In genomic region chr7:100559331-100559730, GRCm38 (mm10) we compare ENCODE assay signal across 30 mouse cellular contexts. TPM values are rescaled to one million over a fixed set of nuclear protein-coding genes. Genes with fewer than 3 reads are reported as not detected.
DNase-seq lines count a peak whose midpoint lies in the region; ATAC-seq lines count a peak whose summit lies in the region.
"Had no signal": no experiment of that assay in that cellular context is flagged by ENCODE, and none has a peak within 500 bp of the region (broad histone marks: within the 10 kb centered on the region; RNA-seq: fewer than 3 reads in every experiment).

No protein-coding gene starts in this region.

- H3K4me2 ChIP-seq in liver, embryonic 15.5 days = peak overlapping the region; percentile 47
- no peak overlapping the region for H3K4me2 ChIP-seq in kidney, embryonic 16.5 days (replicated peaks; ENCODE audit: low read depth, low read length)
- H3K4me2 ChIP-seq: hindbrain, embryonic 15.5 days; limb, embryonic 12.5 days had no signal

- no peak overlapping the region for H3K4me3 ChIP-seq in liver, embryonic 15.5 days (replicated peaks)
- no peak overlapping the region for H3K4me3 ChIP-seq in kidney, embryonic 16.5 days (ENCODE audit: low read length)
- H3K4me3 ChIP-seq: gastrocnemius, adult 2 months; hindbrain, embryonic 10.5 days; hindbrain, embryonic 15.5 days; layer of hippocampus, adult 2 months; left cerebral cortex, adult 2 months; limb, embryonic 12.5 days had no signal

- H3K4me1 ChIP-seq in liver, embryonic 15.5 days (replicated peaks) = peaks cover 40% of the 10 kb centered on the region
- H3K4me1 ChIP-seq in kidney, embryonic 16.5 days (ENCODE audit: insufficient read depth, low read length) = no peaks in the 10 kb centered on the region

- H3K27me3 ChIP-seq in liver, embryonic 15.5 days = no peaks in the 10 kb centered on the region
- no peaks in the 10 kb centered on the region for H3K27me3 ChIP-seq in kidney, embryonic 16.5 days (ENCODE audit: insufficient read depth, low read length)
- H3K27me3 ChIP-seq: CH12.LX; hindbrain, embryonic 15.5 days; limb, embryonic 12.5 days had no signal

- H3K9ac ChIP-seq in liver, embryonic 15.5 days = no peak overlapping the region
- no peak overlapping the region for H3K9ac ChIP-seq in kidney, embryonic 16.5 days (replicated peaks; ENCODE audit: low read length)
- H3K9ac ChIP-seq: hindbrain, embryonic 15.5 days; limb, embryonic 12.5 days had no signal

- intact Hi-C loops in gastrocnemius, postnatal 36 days (cut with DNase I) = no loop called here

- 0 out of 2 replicates have a peak, but pooled peaks cover under 1% of the 10 kb centered on the region for H3K36me3 ChIP-seq in liver, embryonic 15.5 days (replicated peaks)
- H3K36me3 ChIP-seq in kidney, embryonic 16.5 days (ENCODE audit: insufficient read depth, low read length) = peaks cover 4% of the 10 kb centered on the region
- H3K36me3 ChIP-seq: hindbrain, embryonic 10.5 days; hindbrain, embryonic 15.5 days; limb, embryonic 12.5 days had no signal

- 0 out of 2 replicates have a peak overlapping the region, but pooled peaks have one; percentile 61 for H3K27ac ChIP-seq in liver, embryonic 15.5 days (replicated peaks)
- H3K27ac ChIP-seq in kidney, embryonic 16.5 days (ENCODE audit: low read length) = no peak overlapping the region
- H3K27ac ChIP-seq: gastrocnemius, adult 2 months; hindbrain, embryonic 10.5 days; hindbrain, embryonic 15.5 days; layer of hippocampus, adult 2 months; left cerebral cortex, adult 2 months; limb, embryonic 12.5 days had no signal

- DNase-seq in heart, adult 11 months = peak; percentile 41
- no peak for DNase-seq in heart, adult 18-20 months
- DNase-seq in liver = peak; percentile 55
- DNase-seq in testis, postnatal 14 days (ENCODE audit: low spot score) = no peak
- DNase-seq in adrenal gland, postnatal 25 days = no peak
- DNase-seq in gastrocnemius, postnatal 36 days = no peak
- DNase-seq: adrenal gland, adult 8-10 months; cerebellum, adult 11 months; cerebellum, postnatal 10 days; gastrocnemius, adult 2 months; heart, postnatal 14 days; kidney, adult 11 months; kidney, postnatal 25 days; lung, adult 18-20 months; lung, postnatal 4 days; midbrain, embryonic 14.5 days; right cerebral cortex, postnatal 4 days; thymus, postnatal 25 days had no signal

- ATAC-seq in liver, embryonic 15.5 days (ENCODE audit: insufficient read depth) = peak; percentile 87
- no peak for ATAC-seq in kidney, embryonic 16.5 days (ENCODE audit: low FRiP score, low TSS enrichment)
- ATAC-seq: forebrain, embryonic 16.5 days; inflammation-experienced regulatory T-cells, adult 6 months; lung, postnatal 0 days had no signal

- no peaks in the 10 kb centered on the region for H3K9me3 ChIP-seq in liver, embryonic 15.5 days (replicated peaks)
- no peaks in the 10 kb centered on the region for H3K9me3 ChIP-seq in kidney, embryonic 16.5 days (ENCODE audit: low read length)
- H3K9me3 ChIP-seq: hindbrain, embryonic 10.5 days; hindbrain, embryonic 15.5 days; limb, embryonic 12.5 days had no signal

- WGBS in liver, embryonic 15.5 days (ENCODE audit: insufficient replicate concordance) = 29% methylated on average over 4 of the region's 4 CpGs
- 71% methylated on average over 4 of the region's 4 CpGs for WGBS in kidney, embryonic 16.5 days

RNA-seq across cellular contexts. Expression of gene Coa4, which starts 22.5 kb away (rescaled TPM):
- 10 to 100 TPM; 16.2 to 17.6 TPM for total RNA-seq in heart, adult 18-20 months (2021)
- polyA plus RNA-seq in liver, embryonic 15.5 days (2015; fragmentation: Nextera tagmentation; extraction: Ambion mirVana) = 11.5 and 12.3 TPM in 2 replicates
- 23.4 and 26.3 TPM in 2 replicates for polyA plus RNA-seq in kidney, embryonic 16.5 days (2015; fragmentation: Nextera tagmentation; extraction: Ambion mirVana)
- total RNA-seq in adrenal gland, postnatal 25 days (2021) = 11.5 and 11.7 TPM in 2 replicates
- 10 to 100 TPM in 1 of 2 experiments, 1 to 10 TPM in 1; 9.1 to 10.4 TPM for total RNA-seq in gastrocnemius, postnatal 36 days (2021)

RNA-seq across cellular contexts. Expression of gene Dnajb13, which starts 44.6 kb away (rescaled TPM):
- under 1 TPM in 1 of 2 experiments, not detected in 1; 0.18 TPM for total RNA-seq in heart, adult 18-20 months (2021)
- polyA plus RNA-seq in liver, embryonic 15.5 days (2015; fragmentation: Nextera tagmentation; extraction: Ambion mirVana) = 2.9 and 3.8 TPM in 2 replicates
- 0.50 and 0.60 TPM in 2 replicates for polyA plus RNA-seq in kidney, embryonic 16.5 days (2015; fragmentation: Nextera tagmentation; extraction: Ambion mirVana)
- not detected in 2 replicates for total RNA-seq in adrenal gland, postnatal 25 days (2021)
- not detected for total RNA-seq in gastrocnemius, postnatal 36 days (2021)
- total RNA-seq: gastrocnemius, adult 2 months; heart, postnatal 14 days had no signal
- polyA plus RNA-seq: heart, embryonic 14.5 days had no signal

RNA-seq across cellular contexts. Expression of gene Rab6a, which starts 47.9 kb away (rescaled TPM):
- 10 to 100 TPM; 60.2 to 63.9 TPM for total RNA-seq in heart, adult 18-20 months (2021)
- 39.1 TPM in 2 replicates for polyA plus RNA-seq in liver, embryonic 15.5 days (2015; fragmentation: Nextera tagmentation; extraction: Ambion mirVana)
- 88.3 and 91.1 TPM in 2 replicates for polyA plus RNA-seq in kidney, embryonic 16.5 days (2015; fragmentation: Nextera tagmentation; extraction: Ambion mirVana)
- total RNA-seq in adrenal gland, postnatal 25 days (2021) = 64.8 and 67.5 TPM in 2 replicates
- total RNA-seq in gastrocnemius, postnatal 36 days (2021) = 10 to 100 TPM; 53.8 to 59.7 TPM

RNA-seq across cellular contexts. Expression of gene Mrpl48, which starts 48.8 kb away (rescaled TPM):
- 10 to 100 TPM; 63.9 to 78.5 TPM for total RNA-seq in heart, adult 18-20 months (2021)
- polyA plus RNA-seq in liver, embryonic 15.5 days (2015; fragmentation: Nextera tagmentation; extraction: Ambion mirVana) = 34.0 and 41.3 TPM in 2 replicates
- polyA plus RNA-seq in kidney, embryonic 16.5 days (2015; fragmentation: Nextera tagmentation; extraction: Ambion mirVana) = 81.5 and 82.3 TPM in 2 replicates
- total RNA-seq in adrenal gland, postnatal 25 days (2021) = 48.3 and 60.4 TPM in 2 replicates
- 10 to 100 TPM; 54.6 to 60.6 TPM for total RNA-seq in gastrocnemius, postnatal 36 days (2021)

Comparison
In these comparisons a context has a peak if more than half of its experiments do, and no peak if none do; other contexts are left out.
1. DNase-seq: peak in heart, adult 11 months (single experiment) and liver (single experiment); none in heart, adult 18-20 months (0 of 2), testis, postnatal 14 days (single experiment), adrenal gland, postnatal 25 days (single experiment) and gastrocnemius, postnatal 36 days (0 of 2).